Mouse (Mus musculus): ENCODE measurements around the gene Kcnj3.
"Not testable (repeated sequence)": the region's sequence is repeated elsewhere in the genome, so short reads cannot be mapped to it uniquely, and the experiment has no call there.

Kcnj3 gene

DNA sequence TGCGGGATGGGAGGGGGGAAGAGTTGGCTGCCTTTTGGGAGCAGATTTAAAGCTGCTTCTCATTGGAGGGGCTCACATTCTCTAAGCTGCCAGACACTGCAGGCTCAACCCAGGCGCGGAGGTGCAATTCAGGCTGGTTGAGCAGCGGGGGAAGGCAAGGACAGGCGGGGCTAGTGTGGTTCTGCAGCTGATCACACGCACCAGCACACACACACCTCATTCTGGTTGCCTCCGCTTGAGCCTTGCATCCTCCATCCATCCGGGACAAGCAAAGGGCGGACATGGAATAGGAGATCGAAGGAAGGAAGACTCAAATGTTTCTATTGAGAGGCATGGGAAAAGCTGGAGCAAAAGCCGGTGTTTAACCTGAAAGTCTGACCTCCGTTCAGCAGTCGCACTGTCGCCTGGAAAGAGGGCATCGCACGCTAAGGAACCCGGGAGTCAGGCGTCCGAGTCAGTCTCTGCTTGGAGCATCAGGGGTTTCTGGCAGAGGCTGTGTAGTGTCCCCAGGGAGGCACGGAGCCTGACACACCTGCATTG is at the start of gene Kcnj3:
Kcnj3 (plus strand) TSS at position 250 of the 540 bp plus-strand sequence.
- DNase-seq, result no peak

GRCm38 (mm10) chr2:55390330-55390989 is 45.3 kb upstream of the Kcnj3 start:
- no peak for DNase-seq

GRCm38 (mm10) chr2:55405307-55405706 is 30.5 kb upstream of the Kcnj3 start:
- no peak for DNase-seq

GRCm38 (mm10) chr2:55427633-55428032 is 8.1 kb upstream of the Kcnj3 start:
- no peak for DNase-seq

- DNase-seq, result no peak
Observed at GRCm38 (mm10) chr2:55432104-55432503, 3.7 kb upstream of the Kcnj3 start.

DNA sequence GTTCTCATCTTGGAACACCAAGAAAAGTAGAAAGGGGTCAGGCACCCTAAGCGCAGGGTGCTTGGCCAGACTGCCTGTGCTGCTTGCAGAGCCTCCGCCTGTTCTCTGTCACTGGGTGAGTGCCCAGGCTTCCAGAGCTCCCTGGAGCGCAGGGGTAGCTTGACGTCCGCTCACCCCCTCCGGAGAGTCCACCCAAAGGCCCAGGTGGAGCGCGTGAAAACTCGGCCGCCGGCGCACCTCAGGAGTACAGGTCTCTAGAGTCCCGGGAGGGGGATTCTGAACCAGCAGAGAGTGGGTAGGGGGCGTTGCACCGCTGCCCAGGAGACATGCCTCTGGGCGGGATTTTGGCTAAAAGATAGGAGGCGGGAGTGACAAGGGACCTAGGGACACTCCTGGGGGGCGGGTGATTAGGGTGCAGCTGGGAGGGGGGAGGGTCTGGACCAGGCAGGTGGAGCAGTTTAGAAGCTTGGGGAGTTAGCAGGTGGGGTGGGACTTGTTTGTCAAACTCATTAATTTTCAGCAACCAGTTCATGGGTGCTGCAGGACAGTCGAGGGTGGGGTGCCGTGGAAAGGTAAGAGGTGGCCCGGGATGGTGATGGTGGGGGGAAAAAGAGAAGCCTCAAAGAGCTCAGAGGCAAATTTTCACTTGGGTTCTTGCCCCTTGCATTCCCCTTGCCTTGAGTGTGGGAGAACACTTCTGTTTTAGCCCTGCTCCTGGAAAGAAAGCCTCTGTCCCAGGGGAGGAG is 664 bp downstream of the Kcnj3 start:
- DNase-seq, result peak in 1 of 2 experiments; percentile 1

- DNase-seq, result no peak
Observed at GRCm38 (mm10) chr2:55437007-55437949, 1.5 kb downstream of the Kcnj3 start.

- no peak for DNase-seq
Observed at GRCm38 (mm10) chr2:55437977-55438376, 2.2 kb downstream of the Kcnj3 start.

GRCm38 (mm10) chr2:55439211-55439610 is 3.4 kb downstream of the Kcnj3 start:
- DNase-seq, result no peak

DNA sequence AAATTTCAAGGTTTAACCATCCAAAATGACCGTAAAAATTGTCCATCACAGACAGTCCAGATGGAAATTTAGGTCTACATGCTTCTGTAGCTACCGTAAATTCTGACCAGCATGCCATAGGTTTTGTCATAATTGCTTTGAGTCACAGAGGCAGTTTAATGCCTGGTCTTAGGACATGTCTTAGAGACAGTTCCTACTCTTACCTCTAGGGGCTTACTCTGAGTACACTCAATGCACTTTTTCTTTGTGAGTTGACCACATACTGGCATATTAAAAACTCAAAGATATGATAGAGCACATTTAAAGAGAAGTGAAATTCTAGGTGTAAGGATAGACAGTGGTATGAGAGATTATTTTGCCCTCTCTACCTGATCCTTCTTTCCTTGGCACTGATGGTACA is 6.2 kb downstream of the Kcnj3 start:
- no peak for DNase-seq

- no peak for DNase-seq
Observed at GRCm38 (mm10) chr2:55447298-55447697, 11.5 kb downstream of the Kcnj3 start.

DNA sequence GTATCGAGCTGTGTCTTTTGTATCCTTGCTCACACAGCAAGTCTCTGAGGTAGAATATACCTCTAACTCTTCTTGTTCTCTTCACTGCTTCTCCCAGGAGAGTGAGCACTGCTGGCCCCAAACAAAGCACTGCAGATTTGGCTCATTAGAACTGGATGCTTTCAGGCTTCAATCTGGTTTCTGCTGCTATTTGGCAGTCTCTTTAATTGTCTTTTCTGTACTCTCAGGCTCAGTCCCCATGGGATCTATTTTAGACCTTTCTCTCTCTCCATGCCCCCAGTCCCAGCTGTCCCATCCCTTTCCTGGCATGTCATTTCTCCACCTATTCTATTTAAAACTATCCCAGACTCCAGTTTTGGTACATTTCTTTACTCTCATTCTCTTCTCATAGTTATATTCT is 15.0 kb downstream of the Kcnj3 start:
- no peak for DNase-seq

DNA sequence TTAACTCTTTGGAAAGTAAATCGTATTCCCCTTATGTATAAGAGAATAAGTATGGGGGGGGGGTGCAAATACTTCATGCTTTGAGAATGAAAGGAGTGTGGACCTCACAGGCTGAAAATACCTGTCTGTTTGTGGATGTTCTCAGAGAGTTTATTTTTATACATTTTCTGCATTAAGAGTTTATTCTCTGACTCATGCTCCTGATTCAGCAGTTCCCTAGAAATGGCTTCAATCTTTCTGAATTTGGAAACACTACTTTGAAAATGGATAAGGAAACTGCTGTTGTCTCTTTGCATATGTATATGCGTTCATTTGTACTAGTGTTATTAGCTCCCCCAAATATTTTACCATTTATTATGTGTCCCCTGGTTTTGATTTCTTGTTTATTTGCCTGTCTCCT is 23.4 kb downstream of the Kcnj3 start:
- no peak for DNase-seq

DNA sequence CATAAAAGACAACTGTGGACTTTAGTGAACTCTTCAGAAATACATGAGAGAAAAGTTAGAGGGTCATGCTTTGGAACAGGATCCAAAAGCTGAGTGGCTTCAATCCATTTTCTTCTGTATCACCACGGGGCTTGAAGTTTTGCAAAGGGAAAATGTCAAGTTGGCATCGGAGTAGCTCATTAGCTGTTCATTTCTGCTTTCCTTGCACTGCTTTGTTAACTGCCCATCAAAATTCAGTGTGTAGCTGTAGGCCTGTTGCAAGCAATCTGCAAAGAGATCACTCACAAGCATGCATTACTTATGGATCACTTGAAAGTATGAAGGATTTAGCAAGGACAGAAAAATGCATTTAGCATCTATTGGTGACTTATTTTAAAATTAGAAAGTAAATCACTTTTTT is 33.4 kb downstream of the Kcnj3 start:
- DNase-seq, result no peak

GRCm38 (mm10) chr2:55470006-55470405 is 34.2 kb downstream of the Kcnj3 start:
- DNase-seq, result no peak

DNA sequence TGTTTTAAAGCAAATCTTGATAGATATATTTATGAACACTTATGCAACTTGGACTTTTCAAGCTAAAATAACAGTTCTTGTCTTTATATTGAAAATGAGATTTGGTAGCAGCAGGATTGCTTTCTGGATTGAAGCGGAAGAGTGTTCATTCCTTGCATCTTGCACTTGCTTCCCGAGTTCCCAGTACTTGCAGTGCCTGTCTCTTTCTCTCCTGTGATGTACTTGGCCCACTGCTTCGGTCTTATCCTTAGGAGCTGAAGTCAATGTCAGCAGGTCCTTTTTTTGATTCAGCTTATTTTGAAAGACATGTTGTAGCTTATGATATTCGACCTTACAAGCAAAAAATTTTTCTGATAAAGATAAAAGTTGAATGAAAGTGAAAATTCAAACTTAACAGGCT is 43.7 kb downstream of the Kcnj3 start:
- DNase-seq, result no peak

- no peak for DNase-seq
Observed at GRCm38 (mm10) chr2:55479933-55480601, 44.3 kb downstream of the Kcnj3 start.

DNA sequence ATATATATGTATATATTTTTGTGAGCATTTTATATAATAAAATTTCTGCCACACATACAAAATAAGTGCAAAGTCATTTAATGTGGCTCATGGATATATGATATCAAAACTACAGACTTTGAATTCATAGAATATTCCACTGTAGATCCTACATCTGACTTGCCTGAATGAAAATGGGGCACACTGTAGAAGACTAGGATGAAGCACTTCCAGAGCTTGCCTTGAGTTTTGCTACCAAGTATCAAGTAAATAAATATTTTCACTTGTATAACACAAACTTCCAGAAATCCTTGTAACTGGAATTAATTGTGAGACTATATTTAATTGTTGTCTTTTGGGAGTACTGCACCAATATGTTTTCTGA is 44.8 kb downstream of the Kcnj3 start:
- DNase-seq, result no peak

- DNase-seq, result not testable (repeated sequence)
Observed at GRCm38 (mm10) chr2:55485500-55486129, 49.8 kb downstream of the Kcnj3 start.

GRCm38 (mm10) chr2:55503390-55504176 is 67.8 kb downstream of the Kcnj3 start:
- DNase-seq, result no peak

DNA sequence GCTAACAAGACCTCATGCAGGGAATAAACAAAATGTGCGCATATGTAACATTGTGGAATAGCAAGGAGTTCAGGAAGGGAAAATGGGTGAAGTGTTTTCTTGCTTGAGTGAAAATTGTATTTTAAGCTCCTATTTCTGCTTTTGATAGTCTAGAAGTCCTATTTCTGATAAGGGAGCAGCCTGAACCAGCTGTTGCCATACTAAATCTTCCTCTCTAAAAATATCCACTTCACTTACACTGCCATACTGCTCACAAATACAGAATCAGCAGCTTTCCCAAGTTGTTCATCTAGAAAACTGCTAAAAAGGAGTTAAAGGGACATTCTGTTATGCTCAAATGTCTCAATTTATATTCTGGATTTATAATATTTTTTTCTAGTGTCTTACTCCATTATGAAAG is 69.9 kb downstream of the Kcnj3 start:
- DNase-seq, result no peak
